Mouse (Mus musculus): ENCODE results near the gene Tomm40l.

DNA sequence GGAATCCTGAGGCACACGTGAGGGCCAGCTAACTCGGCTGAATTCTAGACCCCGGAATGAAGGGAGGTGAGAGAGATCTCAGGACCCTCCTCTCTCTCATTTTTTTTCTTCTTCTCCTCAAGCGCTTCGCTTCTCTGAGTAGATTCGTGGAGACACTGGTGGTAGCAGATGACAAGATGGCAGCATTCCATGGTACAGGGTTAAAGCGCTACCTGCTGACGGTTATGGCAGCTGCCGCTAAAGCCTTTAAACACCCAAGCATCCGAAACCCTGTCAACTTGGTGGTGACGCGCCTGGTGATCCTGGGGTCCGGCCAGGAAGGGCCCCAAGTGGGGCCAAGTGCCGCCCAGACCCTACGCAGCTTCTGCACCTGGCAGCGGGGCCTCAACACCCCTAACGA lies 30.1 kb upstream of the Tomm40l start:
- TF ChIP-seq CTCF (IDR thresholded peaks at IDR 0.05; ENCODE audit: low read depth, low read length) (no peak), POLR2AphosphoS5 (IDR thresholded peaks at IDR 0.05; ENCODE audit: insufficient replicate concordance, low read depth, low read length) (no peak), GATA1 (IDR thresholded peaks at IDR 0.05; ENCODE audit: borderline replicate concordance, low read length) (no peak)
